Mouse (Mus musculus): Measurements from ENCODE around the gene Crispld2.

Crispld2 gene

GRCm38 (mm10) chr8:120014267-120015023 lies 22.2 kb downstream of the Crispld2 start:
- TF ChIP-seq NANOG (IDR thresholded peaks at IDR 0.05; ENCODE audit: borderline replicate concordance, low read length) (no peak), POU5F1 (IDR thresholded peaks at IDR 0.05; ENCODE audit: borderline replicate concordance, low read length) (no peak), CTCF (conservative IDR thresholded peaks at IDR 0.05; ENCODE audit: low read length) (no peak)
- Histone ChIP-seq H3K27me3 (ENCODE audit: insufficient read depth, low read length) (peaks cover 32% of the 10 kb centered on the region), H3K9me3 (ENCODE audit: low read length) (peaks cover 8% of the 10 kb centered on the region; the same call in 1 of the 2 replicates), H3K4me1 (replicated peaks; ENCODE audit: low read depth, low read length) (peaks cover 15% of the 10 kb centered on the region), H3K36me3 (ENCODE audit: insufficient read depth, low read length) (no peaks in the 10 kb centered on the region), H3K4me3 (replicated peaks; ENCODE audit: low read length) (no peak overlapping the region)

GRCm38 (mm10) chr8:120015916-120016315 lies 23.7 kb downstream of the Crispld2 start:
- H3K4me1 ChIP-seq (replicated peaks; ENCODE audit: low read depth, low read length): peaks cover 12% of the 10 kb centered on the region
- H3K9me3 ChIP-seq (ENCODE audit: low read length): peaks cover 8% of the 10 kb centered on the region; the same call in 1 of the 2 replicates
- peaks cover 25% of the 10 kb centered on the region for H3K27me3 ChIP-seq (ENCODE audit: insufficient read depth, low read length)
- no peak overlapping the region for H3K4me3 ChIP-seq (replicated peaks; ENCODE audit: low read length)
- no peak for TF ChIP-seq CTCF (conservative IDR thresholded peaks at IDR 0.05; ENCODE audit: low read length)
- no peaks in the 10 kb centered on the region for H3K36me3 ChIP-seq (ENCODE audit: insufficient read depth, low read length)

GRCm38 (mm10) chr8:120016424-120016823 lies 24.2 kb downstream of the Crispld2 start:
- H3K27me3 ChIP-seq (ENCODE audit: insufficient read depth, low read length): peaks cover 25% of the 10 kb centered on the region
- TF ChIP-seq NANOG (IDR thresholded peaks at IDR 0.05; ENCODE audit: borderline replicate concordance, low read length): no peak
- no peak for TF ChIP-seq POU5F1 (IDR thresholded peaks at IDR 0.05; ENCODE audit: borderline replicate concordance, low read length)
- no peak for TF ChIP-seq CTCF (conservative IDR thresholded peaks at IDR 0.05; ENCODE audit: low read length)
- peaks cover 8% of the 10 kb centered on the region; the same call in 1 of the 2 replicates for H3K9me3 ChIP-seq (ENCODE audit: low read length)
- H3K4me1 ChIP-seq (replicated peaks; ENCODE audit: low read depth, low read length): peaks cover 12% of the 10 kb centered on the region
- H3K4me3 ChIP-seq (replicated peaks; ENCODE audit: low read length): no peak overlapping the region
- H3K36me3 ChIP-seq (ENCODE audit: insufficient read depth, low read length): no peaks in the 10 kb centered on the region

GRCm38 (mm10) chr8:120017349-120017748 lies 25.1 kb downstream of the Crispld2 start:
- H3K4me1 ChIP-seq (replicated peaks; ENCODE audit: low read depth, low read length): peaks cover 12% of the 10 kb centered on the region
- no peaks in the 10 kb centered on the region for H3K36me3 ChIP-seq (ENCODE audit: insufficient read depth, low read length)
- H3K27me3 ChIP-seq (ENCODE audit: insufficient read depth, low read length): peaks cover 18% of the 10 kb centered on the region
- H3K4me3 ChIP-seq (replicated peaks; ENCODE audit: low read length): no peak overlapping the region
- H3K9me3 ChIP-seq (ENCODE audit: low read length): peaks cover 8% of the 10 kb centered on the region; the same call in 1 of the 2 replicates
- TF ChIP-seq NANOG (IDR thresholded peaks at IDR 0.05; ENCODE audit: borderline replicate concordance, low read length): no peak
- no peak for TF ChIP-seq CTCF (conservative IDR thresholded peaks at IDR 0.05; ENCODE audit: low read length)
- TF ChIP-seq POU5F1 (IDR thresholded peaks at IDR 0.05; ENCODE audit: borderline replicate concordance, low read length): no peak

GRCm38 (mm10) chr8:120017786-120018185 lies 25.5 kb downstream of the Crispld2 start:
- Histone ChIP-seq H3K4me1 (replicated peaks; ENCODE audit: low read depth, low read length) (peaks cover 15% of the 10 kb centered on the region), H3K4me3 (replicated peaks; ENCODE audit: low read length) (no peak overlapping the region), H3K36me3 (ENCODE audit: insufficient read depth, low read length) (no peaks in the 10 kb centered on the region), H3K9me3 (ENCODE audit: low read length) (peaks cover 8% of the 10 kb centered on the region; the same call in 1 of the 2 replicates), H3K27me3 (ENCODE audit: insufficient read depth, low read length) (peaks cover 16% of the 10 kb centered on the region)
- TF ChIP-seq NANOG (IDR thresholded peaks at IDR 0.05; ENCODE audit: borderline replicate concordance, low read length) (no peak), POU5F1 (IDR thresholded peaks at IDR 0.05; ENCODE audit: borderline replicate concordance, low read length) (no peak)

- H3K27me3 ChIP-seq (ENCODE audit: insufficient read depth, low read length): peaks cover 10% of the 10 kb centered on the region
- no peak overlapping the region for H3K4me3 ChIP-seq (replicated peaks; ENCODE audit: low read length)
- peaks cover 10% of the 10 kb centered on the region for H3K4me1 ChIP-seq (replicated peaks; ENCODE audit: low read depth, low read length)
- TF ChIP-seq NANOG (IDR thresholded peaks at IDR 0.05; ENCODE audit: borderline replicate concordance, low read length) (no peak), POU5F1 (IDR thresholded peaks at IDR 0.05; ENCODE audit: borderline replicate concordance, low read length) (no peak), CTCF (conservative IDR thresholded peaks at IDR 0.05; ENCODE audit: low read length) (no peak)
- peaks cover 8% of the 10 kb centered on the region; the same call in 1 of the 2 replicates for H3K9me3 ChIP-seq (ENCODE audit: low read length)
- H3K36me3 ChIP-seq (ENCODE audit: insufficient read depth, low read length): no peaks in the 10 kb centered on the region
Observed at GRCm38 (mm10) chr8:120018379-120018778, 26.1 kb downstream of the Crispld2 start.

- no peaks in the 10 kb centered on the region for H3K36me3 ChIP-seq (ENCODE audit: insufficient read depth, low read length)
- H3K4me3 ChIP-seq (replicated peaks; ENCODE audit: low read length): no peak overlapping the region
- no peak for TF ChIP-seq CTCF (conservative IDR thresholded peaks at IDR 0.05; ENCODE audit: low read length)
- TF ChIP-seq NANOG (IDR thresholded peaks at IDR 0.05; ENCODE audit: borderline replicate concordance, low read length): no peak
- TF ChIP-seq POU5F1 (IDR thresholded peaks at IDR 0.05; ENCODE audit: borderline replicate concordance, low read length): no peak
- peaks cover 7% of the 10 kb centered on the region for H3K27me3 ChIP-seq (ENCODE audit: insufficient read depth, low read length)
- H3K4me1 ChIP-seq (replicated peaks; ENCODE audit: low read depth, low read length): peaks cover 8% of the 10 kb centered on the region; the same call in 1 of the 2 replicates
- peaks cover 8% of the 10 kb centered on the region; the same call in 1 of the 2 replicates for H3K9me3 ChIP-seq (ENCODE audit: low read length)
Observed at GRCm38 (mm10) chr8:120019297-120019696, 27.1 kb downstream of the Crispld2 start.

- H3K27me3 ChIP-seq (ENCODE audit: insufficient read depth, low read length): no peaks in the 10 kb centered on the region
- peaks cover 11% of the 10 kb centered on the region; the same call in 1 of the 2 replicates for H3K4me1 ChIP-seq (replicated peaks; ENCODE audit: low read depth, low read length)
- H3K9me3 ChIP-seq (ENCODE audit: low read length): peaks cover 8% of the 10 kb centered on the region; the same call in 1 of the 2 replicates
- TF ChIP-seq NANOG (IDR thresholded peaks at IDR 0.05; ENCODE audit: borderline replicate concordance, low read length) (no peak), POU5F1 (IDR thresholded peaks at IDR 0.05; ENCODE audit: borderline replicate concordance, low read length) (no peak), CTCF (conservative IDR thresholded peaks at IDR 0.05; ENCODE audit: low read length) (no peak)
- H3K4me3 ChIP-seq (replicated peaks; ENCODE audit: low read length): no peak overlapping the region
- H3K36me3 ChIP-seq (ENCODE audit: insufficient read depth, low read length): no peaks in the 10 kb centered on the region
Observed at GRCm38 (mm10) chr8:120020298-120020697, 28.1 kb downstream of the Crispld2 start.
